Mouse (Mus musculus) lung, adult 2 months (tissue): ENCODE measurements around the gene Evi2b.

Source experiments
- CTCF ChIP-seq: fragments of 200-500 bp; IDR thresholded peaks from 2 replicates; pipeline ENCODE4 v1.5.1; 2011; ENCODE audit warnings: mild to moderate bottlenecking, low read length, control low read depth; ENCODE audit not compliant: insufficient read depth
- POLR2A ChIP-seq: fragments of 200-500 bp; IDR thresholded peaks from 2 replicates; pipeline ENCODE4 v1.6.1; 2011; ENCODE audit warnings: low read depth, mild to moderate bottlenecking, control low read depth, low read length, borderline replicate concordance; ENCODE audit errors: extremely low read depth

- TF ChIP-seq CTCF (no peak), POLR2A (no peak)
These were observed 2.8 kb downstream of the Evi2b start for GRCm38 (mm10) chr11:79520772-79521171.
